Mouse (Mus musculus) retina, embryonic 14.5 days (tissue): ENCODE measurements around the gene Hist1h2bc.
"Not testable (repeated sequence)": the region's sequence is repeated elsewhere in the genome, so short reads cannot be mapped to it uniquely, and the experiment has no call there.

Experiments
- DNase-seq: peaks from one replicate; pipeline ENCODE4 v3.0.0-alpha.2; 2015; ENCODE audit warnings: low spot score

Hist1h2bc gene

GRCm38 (mm10) chr13:23699767-23700166 is 15.8 kb downstream of the Hist1h2bc start:
- DNase-seq, result no peak

GRCm38 (mm10) chr13:23700786-23701520 is 17.0 kb downstream of the Hist1h2bc start:
- DNase-seq, result peak; percentile 91

GRCm38 (mm10) chr13:23702220-23702619 is 18.2 kb downstream of the Hist1h2bc start:
- DNase-seq, result no peak

GRCm38 (mm10) chr13:23702801-23703200 is 18.8 kb downstream of the Hist1h2bc start:
- DNase-seq, result not testable (repeated sequence)

- DNase-seq, result no peak
Observed at GRCm38 (mm10) chr13:23705751-23706356, 21.9 kb downstream of the Hist1h2bc start.

- no peak for DNase-seq
Observed at GRCm38 (mm10) chr13:23706771-23707170, 22.8 kb downstream of the Hist1h2bc start.

- no peak for DNase-seq
Observed at GRCm38 (mm10) chr13:23708041-23708440, 24.0 kb downstream of the Hist1h2bc start.

- DNase-seq, result no peak
Observed at GRCm38 (mm10) chr13:23708654-23709053, 24.7 kb downstream of the Hist1h2bc start.

- no peak for DNase-seq
Observed at GRCm38 (mm10) chr13:23709714-23710373, 25.8 kb downstream of the Hist1h2bc start.

- DNase-seq, result peak; percentile 66
Observed at GRCm38 (mm10) chr13:23710374-23711089, 26.5 kb downstream of the Hist1h2bc start, which contains the start of gene Hfe. Gene Hfe, minus strand, starts transcription at chr13:23710854.

- DNase-seq, result no peak
Observed at GRCm38 (mm10) chr13:23716261-23717042, 32.5 kb downstream of the Hist1h2bc start.

GRCm38 (mm10) chr13:23717176-23717575 is 33.2 kb downstream of the Hist1h2bc start:
- DNase-seq, result no peak

- DNase-seq, result not testable (repeated sequence)
Observed at GRCm38 (mm10) chr13:23717593-23718245, 33.7 kb downstream of the Hist1h2bc start.

GRCm38 (mm10) chr13:23724239-23724638 is 40.2 kb downstream of the Hist1h2bc start:
- no peak for DNase-seq

GRCm38 (mm10) chr13:23725213-23725612 is 41.2 kb downstream of the Hist1h2bc start:
- DNase-seq, result no peak

GRCm38 (mm10) chr13:23728472-23729191 is 44.6 kb downstream of the Hist1h2bc start:
- no peak for DNase-seq

GRCm38 (mm10) chr13:23729192-23729525 is 45.2 kb downstream of the Hist1h2bc start:
- no peak for DNase-seq

- DNase-seq, result no peak
Observed at GRCm38 (mm10) chr13:23729706-23730105, 45.7 kb downstream of the Hist1h2bc start.

GRCm38 (mm10) chr13:23730479-23730878 is 46.5 kb downstream of the Hist1h2bc start:
- peak; percentile 6 for DNase-seq

GRCm38 (mm10) chr13:23732156-23732804 is 48.3 kb downstream of the Hist1h2bc start:
- peak; percentile 80 for DNase-seq
